Mouse (Mus musculus): ENCODE measurements around the gene Pik3cg. TPM values are rescaled to one million over a fixed set of nuclear protein-coding genes. Genes with fewer than 3 reads are reported as not detected.

The Pik3cg gene
- polyA plus RNA-seq, 1 experiment from 2014 or later, result 1.6 TPM

DNA sequence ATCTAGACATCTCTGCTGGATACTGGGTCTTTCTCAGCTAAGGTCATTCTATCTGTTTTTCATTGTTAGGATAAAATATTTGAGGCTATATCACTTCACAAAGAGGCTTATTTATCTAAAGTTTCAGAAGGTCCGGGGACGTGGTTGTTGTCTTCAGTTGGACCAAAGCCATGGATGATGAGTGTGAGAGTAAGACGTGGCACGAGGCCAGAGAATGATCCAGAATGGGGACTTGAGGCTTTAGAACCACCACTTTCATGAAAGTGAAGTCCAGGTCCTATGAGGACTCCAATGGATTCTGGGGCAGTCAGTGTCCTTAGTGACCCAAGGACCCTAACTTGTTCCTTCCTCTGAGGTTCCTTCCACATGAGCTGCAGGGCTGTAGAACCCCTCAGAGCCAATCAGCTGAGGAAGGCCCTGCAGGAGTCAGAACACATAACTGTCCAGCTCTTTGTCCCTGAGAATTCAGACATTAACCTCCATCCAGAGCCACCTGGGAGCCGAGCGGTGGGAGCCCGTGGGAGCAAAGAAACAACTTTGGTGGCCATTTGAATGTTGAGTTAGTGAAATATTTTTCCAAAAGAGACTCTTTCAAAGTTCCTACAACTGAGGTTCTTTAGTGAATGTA lies 14.4 kb upstream of the Pik3cg start:
- Histone ChIP-seq H3K9me3 (no peaks in the 10 kb centered on the region), H3K27ac (no peak overlapping the region), H3K9ac (no peak overlapping the region), H3K27me3 (replicated peaks) (no peaks in the 10 kb centered on the region), H3K36me3 (replicated peaks) (no peaks in the 10 kb centered on the region), H3K4me3 (no peak overlapping the region), H3K4me2 (no peak overlapping the region), H3K4me1 (no peaks in the 10 kb centered on the region)
- WGBS, result 91% methylated on average over 7 of the region's 7 CpGs
- no peak for ATAC-seq (replicated peaks)

GRCm38 (mm10) chr12:32220387-32220786 lies 11.9 kb upstream of the Pik3cg start:
- ATAC-seq (replicated peaks), result no peak
- Histone ChIP-seq H3K27me3 (replicated peaks) (no peaks in the 10 kb centered on the region), H3K4me3 (no peak overlapping the region), H3K9me3 (no peaks in the 10 kb centered on the region), H3K9ac (no peak overlapping the region), H3K27ac (no peak overlapping the region), H3K4me2 (no peak overlapping the region), H3K36me3 (replicated peaks) (no peaks in the 10 kb centered on the region), H3K4me1 (no peaks in the 10 kb centered on the region)
- WGBS, result 93% methylated on average over 1 of the region's 1 CpGs

DNA sequence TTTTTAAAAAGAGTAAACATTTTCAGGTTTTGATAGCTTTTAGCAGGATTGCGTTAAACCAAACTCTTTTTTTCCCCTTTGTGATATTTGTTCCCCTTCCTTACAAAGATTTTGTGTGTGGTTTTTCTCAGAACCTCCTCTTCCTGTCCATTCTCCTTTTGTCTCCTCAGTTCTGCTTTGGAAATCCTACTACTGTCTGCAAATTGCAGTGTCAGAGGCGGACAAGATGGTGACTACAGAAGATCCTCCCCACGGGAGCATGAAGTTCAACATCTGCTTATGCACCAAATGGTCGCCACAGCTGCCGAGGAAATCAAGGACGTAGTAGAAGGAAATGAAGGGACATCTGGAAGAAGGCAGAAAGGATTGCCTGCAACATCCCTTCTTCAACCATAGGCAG lies 6.7 kb upstream of the Pik3cg start:
- 90% methylated on average over 6 of the region's 6 CpGs for WGBS
- Histone ChIP-seq H3K4me2 (no peak overlapping the region), H3K4me1 (no peaks in the 10 kb centered on the region), H3K4me3 (no peak overlapping the region), H3K9ac (no peak overlapping the region), H3K27ac (no peak overlapping the region), H3K9me3 (no peaks in the 10 kb centered on the region), H3K27me3 (replicated peaks) (no peaks in the 10 kb centered on the region), H3K36me3 (replicated peaks) (no peaks in the 10 kb centered on the region)
- ATAC-seq (replicated peaks), result no peak

DNA sequence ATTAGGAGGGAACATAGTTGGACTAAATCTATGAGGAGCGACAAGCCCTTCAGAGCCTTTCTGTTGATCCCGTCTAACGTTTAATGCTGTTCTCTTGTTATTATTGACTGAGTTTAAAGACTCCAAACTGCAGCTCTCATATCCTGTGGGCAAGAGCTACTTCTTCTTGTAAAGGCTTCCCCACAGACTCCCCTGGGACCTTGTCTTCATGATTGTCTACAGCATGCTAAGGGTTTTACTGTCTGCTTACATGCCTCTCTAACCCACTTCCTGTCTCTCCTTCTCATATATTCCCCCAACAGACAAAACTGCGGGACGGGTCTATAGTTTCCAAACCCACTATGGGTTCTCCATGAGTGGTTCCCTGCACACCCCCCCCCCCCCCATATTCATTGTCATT lies 4.2 kb upstream of the Pik3cg start:
- no peaks in the 10 kb centered on the region for H3K9me3 ChIP-seq
- WGBS, result 94% methylated on average over 5 of the region's 5 CpGs
- no peak overlapping the region for H3K4me2 ChIP-seq
- H3K9ac ChIP-seq, result no peak overlapping the region
- H3K4me1 ChIP-seq, result no peaks in the 10 kb centered on the region
- H3K27ac ChIP-seq, result no peak overlapping the region
- no peak for ATAC-seq (replicated peaks)
- no peaks in the 10 kb centered on the region for H3K27me3 ChIP-seq (replicated peaks)
- no peaks in the 10 kb centered on the region for H3K36me3 ChIP-seq (replicated peaks)
- H3K4me3 ChIP-seq, result no peak overlapping the region

DNA sequence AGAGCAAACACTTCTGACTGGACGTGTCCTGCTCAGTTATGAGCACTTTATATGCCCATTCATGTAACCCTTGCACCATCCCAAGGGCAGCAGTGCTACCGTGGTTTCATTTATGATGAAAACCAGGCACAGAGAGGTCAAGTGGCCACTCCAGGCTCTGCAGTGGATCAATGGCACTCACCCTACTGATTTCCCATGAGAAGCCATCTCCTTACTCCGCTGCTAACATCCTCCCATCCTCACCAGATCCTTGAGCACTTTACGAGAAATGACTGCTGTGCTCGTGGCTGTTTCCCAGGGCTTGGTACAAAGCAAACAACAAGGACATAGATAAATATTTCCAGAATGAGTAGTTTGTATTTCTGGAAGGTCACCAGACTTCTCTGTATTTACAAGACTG lies 3.7 kb upstream of the Pik3cg start:
- no peak for ATAC-seq (replicated peaks)
- no peaks in the 10 kb centered on the region for H3K36me3 ChIP-seq (replicated peaks)
- H3K9ac ChIP-seq, result no peak overlapping the region
- no peaks in the 10 kb centered on the region for H3K4me1 ChIP-seq
- no peaks in the 10 kb centered on the region for H3K9me3 ChIP-seq
- no peak overlapping the region for H3K4me2 ChIP-seq
- H3K4me3 ChIP-seq, result no peak overlapping the region
- WGBS, result 88% methylated on average over 5 of the region's 5 CpGs
- no peaks in the 10 kb centered on the region for H3K27me3 ChIP-seq (replicated peaks)
- H3K27ac ChIP-seq, result no peak overlapping the region

DNA sequence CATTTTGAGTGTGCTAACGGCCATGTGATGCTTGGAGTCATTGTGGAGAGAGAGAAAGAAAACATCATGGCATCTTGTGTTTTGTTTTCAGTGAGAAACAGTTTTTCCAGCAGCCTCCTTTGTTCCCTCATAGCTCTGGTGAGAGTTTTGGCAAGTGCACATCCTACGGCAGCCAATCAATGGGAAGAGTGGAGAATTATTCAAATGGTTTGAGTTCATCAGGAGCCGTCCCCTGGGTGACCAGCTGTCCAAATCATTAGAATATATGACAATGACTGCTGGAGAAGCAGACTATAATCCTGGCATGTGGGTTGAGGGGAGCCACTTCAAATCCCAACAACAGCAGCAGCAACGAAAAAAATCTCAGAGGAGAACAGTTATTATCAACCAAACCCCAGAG lies 2.8 kb upstream of the Pik3cg start:
- no peak overlapping the region for H3K4me3 ChIP-seq
- 43% methylated on average over 4 of the region's 4 CpGs for WGBS
- no peaks in the 10 kb centered on the region for H3K27me3 ChIP-seq (replicated peaks)
- no peaks in the 10 kb centered on the region for H3K9me3 ChIP-seq
- no peak overlapping the region for H3K27ac ChIP-seq
- H3K36me3 ChIP-seq (replicated peaks), result no peaks in the 10 kb centered on the region
- no peak overlapping the region for H3K9ac ChIP-seq
- H3K4me2 ChIP-seq, result no peak overlapping the region
- peak; percentile 77; the same call in 1 of the 2 replicates for ATAC-seq (replicated peaks)
- no peaks in the 10 kb centered on the region for H3K4me1 ChIP-seq

DNA sequence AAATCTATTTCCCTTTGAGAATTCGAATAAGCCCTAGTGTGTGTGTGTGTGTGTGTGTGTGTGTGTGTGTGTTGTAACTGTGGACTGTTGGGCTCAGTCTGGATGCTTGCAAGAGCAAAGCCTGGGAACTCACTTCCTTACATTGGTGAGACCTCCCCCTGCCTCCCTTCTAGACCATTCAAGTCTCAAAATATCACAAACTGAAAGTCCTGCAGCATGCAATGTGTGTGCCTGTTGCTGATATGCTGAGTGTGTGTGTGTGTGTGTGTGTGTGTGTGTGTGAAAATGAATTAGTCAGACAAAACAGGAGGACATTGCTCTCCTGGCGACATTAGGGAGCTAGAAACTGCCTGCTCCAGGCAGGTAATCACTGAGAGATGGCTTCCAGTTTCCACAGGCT lies 492 bp upstream of the Pik3cg start:
- Histone ChIP-seq H3K4me3 (no peak overlapping the region), H3K4me1 (0 out of 2 replicates have a peak, but pooled peaks cover under 1% of the 10 kb centered on the region), H3K27ac (no peak overlapping the region), H3K9ac (no peak overlapping the region), H3K9me3 (no peaks in the 10 kb centered on the region), H3K4me2 (no peak overlapping the region), H3K36me3 (replicated peaks) (no peaks in the 10 kb centered on the region), H3K27me3 (replicated peaks) (no peaks in the 10 kb centered on the region)
- ATAC-seq (replicated peaks), result no peak
- 90% methylated on average over 2 of the region's 2 CpGs for WGBS

DNA sequence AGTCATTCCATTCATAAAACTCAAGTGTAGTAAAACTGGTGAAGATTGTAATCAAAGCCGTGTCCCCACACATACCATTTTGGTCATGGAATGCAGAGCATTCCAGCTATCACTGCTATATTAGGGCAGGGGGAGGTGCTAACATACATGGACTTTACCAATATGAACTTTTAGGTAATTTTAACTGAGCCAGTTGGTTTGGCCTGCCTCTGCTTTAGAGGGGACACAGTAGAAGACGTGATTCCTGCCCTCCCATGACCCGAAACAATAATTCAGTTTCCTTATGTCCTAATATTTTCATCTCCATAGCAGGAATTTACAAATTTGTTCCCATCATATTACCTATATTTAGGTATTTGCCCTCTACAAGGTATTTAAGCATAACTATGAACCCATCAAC lies 1.3 kb downstream of the Pik3cg start:
- no peak overlapping the region for H3K4me3 ChIP-seq
- no peaks in the 10 kb centered on the region for H3K27me3 ChIP-seq (replicated peaks)
- no peaks in the 10 kb centered on the region for H3K36me3 ChIP-seq (replicated peaks)
- no peak overlapping the region for H3K4me2 ChIP-seq
- peaks cover 4% of the 10 kb centered on the region; the same call in 1 of the 2 replicates for H3K4me1 ChIP-seq
- ATAC-seq (replicated peaks), result no peak
- H3K9ac ChIP-seq, result no peak overlapping the region
- no peak overlapping the region for H3K27ac ChIP-seq
- 87% methylated on average over 3 of the region's 3 CpGs for WGBS
- H3K9me3 ChIP-seq, result no peaks in the 10 kb centered on the region

- 45% methylated on average over 8 of the region's 8 CpGs for WGBS
- no peak; the same call in 1 of the 2 replicates for ATAC-seq (replicated peaks)
- H3K36me3 ChIP-seq (replicated peaks), result no peaks in the 10 kb centered on the region
Measured at GRCm38 (mm10) chr12:32203695-32204094, 4.8 kb downstream of the Pik3cg start.

GRCm38 (mm10) chr12:32202583-32202982 lies 5.9 kb downstream of the Pik3cg start:
- no peaks in the 10 kb centered on the region for H3K9me3 ChIP-seq
- no peak overlapping the region for H3K27ac ChIP-seq
- H3K9ac ChIP-seq, result no peak overlapping the region
- no peak for ATAC-seq (replicated peaks)
- no peak overlapping the region for H3K4me3 ChIP-seq
- peaks cover 4% of the 10 kb centered on the region; the same call in 1 of the 2 replicates for H3K4me1 ChIP-seq
- no peaks in the 10 kb centered on the region for H3K36me3 ChIP-seq (replicated peaks)
- WGBS, result 89% methylated on average over 5 of the region's 5 CpGs
- no peak overlapping the region for H3K4me2 ChIP-seq
- H3K27me3 ChIP-seq (replicated peaks), result no peaks in the 10 kb centered on the region

More at GRCm38 (mm10) chr12:32203695-32204094, 4.8 kb downstream of the Pik3cg start:
- H3K27me3 ChIP-seq (replicated peaks), result no peaks in the 10 kb centered on the region
- H3K4me1 ChIP-seq, result peaks cover 4% of the 10 kb centered on the region; the same call in 1 of the 2 replicates
- no peak overlapping the region for H3K4me3 ChIP-seq
- H3K27ac ChIP-seq, result no peak overlapping the region
- no peak overlapping the region for H3K4me2 ChIP-seq
- no peaks in the 10 kb centered on the region for H3K9me3 ChIP-seq
- no peak overlapping the region for H3K9ac ChIP-seq

- Histone ChIP-seq H3K27ac (no peak overlapping the region), H3K4me1 (peaks cover 4% of the 10 kb centered on the region; the same call in 1 of the 2 replicates), H3K4me2 (no peak overlapping the region), H3K9ac (no peak overlapping the region), H3K9me3 (no peaks in the 10 kb centered on the region), H3K4me3 (no peak overlapping the region), H3K27me3 (replicated peaks) (no peaks in the 10 kb centered on the region), H3K36me3 (replicated peaks) (no peaks in the 10 kb centered on the region)
- ATAC-seq (replicated peaks), result no peak
- 97% methylated on average over 7 of the region's 7 CpGs for WGBS
Measured at GRCm38 (mm10) chr12:32201932-32202331, 6.5 kb downstream of the Pik3cg start.

GRCm38 (mm10) chr12:32201070-32201585 lies 7.3 kb downstream of the Pik3cg start:
- WGBS, result 82% methylated on average over 6 of the region's 6 CpGs
- Histone ChIP-seq H3K4me2 (no peak overlapping the region), H3K27ac (no peak overlapping the region), H3K27me3 (replicated peaks) (no peaks in the 10 kb centered on the region), H3K4me3 (no peak overlapping the region), H3K9me3 (no peaks in the 10 kb centered on the region), H3K9ac (no peak overlapping the region), H3K4me1 (peaks cover 4% of the 10 kb centered on the region; the same call in 1 of the 2 replicates), H3K36me3 (replicated peaks) (no peaks in the 10 kb centered on the region)
- no peak for ATAC-seq (replicated peaks)
